Comparison of ENCODE assay signal across 8 mouse cellular contexts in genomic region chr13:59769296-59770163, GRCm38 (mm10). TPM values are rescaled to one million over a fixed set of nuclear protein-coding genes. Genes with fewer than 3 reads are reported as not detected.
DNase-seq lines count a peak whose midpoint lies in the region; ATAC-seq and TF ChIP-seq lines count a peak whose summit lies in the region.

Isca1 (minus strand) TSS chr13:59769810.

- peak; percentile 82 for ATAC-seq in G1E (ENCODE audit: extremely low read depth, insufficient number of reproducible peaks, low FRiP score, poor library complexity, severe bottlenecking)
- peak; percentile 96 for ATAC-seq in forebrain, postnatal 0 days
- peak; percentile 96 for ATAC-seq in lung, embryonic 15.5 days (ENCODE audit: borderline replicate concordance, extremely low read depth, low FRiP score, low TSS enrichment)

- H3K36me3 ChIP-seq in G1E (replicated peaks): peaks cover 60% of the 10 kb centered on the region
- peaks cover 8% of the 10 kb centered on the region for H3K36me3 ChIP-seq in forebrain, postnatal 0 days (ENCODE audit: insufficient read depth)
- peaks cover 16% of the 10 kb centered on the region for H3K36me3 ChIP-seq in lung, embryonic 15.5 days

- H3K4me3 ChIP-seq in G1E (ENCODE audit: low read depth, low read length): peak within 1 kb of the TSS; percentile 94
- peak within 1 kb of the TSS; percentile 83 for H3K4me3 ChIP-seq in forebrain, postnatal 0 days (ENCODE audit: low read depth, low read length)
- H3K4me3 ChIP-seq in lung, embryonic 15.5 days: peak within 1 kb of the TSS; percentile 81

- TF ChIP-seq CTCF in G1E (IDR thresholded peaks at IDR 0.05; ENCODE audit: low read depth, low read length): no peak
- TF ChIP-seq CTCF in forebrain, postnatal 0 days (IDR thresholded peaks at IDR 0.05; ENCODE audit: low read depth): peak; percentile 33; the same call in 1 of the 2 replicates

- peak within 1 kb of the TSS; percentile 75 for H3K4me2 ChIP-seq in forebrain, postnatal 0 days (ENCODE audit: low read depth)
- peak within 1 kb of the TSS; percentile 79 for H3K4me2 ChIP-seq in lung, embryonic 15.5 days

- no peaks in the 10 kb centered on the region for H3K27me3 ChIP-seq in G1E (ENCODE audit: insufficient read depth, low read length)
- no peaks in the 10 kb centered on the region for H3K27me3 ChIP-seq in forebrain, postnatal 0 days (ENCODE audit: insufficient read depth, low read length)
- no peaks in the 10 kb centered on the region for H3K27me3 ChIP-seq in lung, embryonic 15.5 days

- peaks cover 66% of the 10 kb centered on the region for H3K4me1 ChIP-seq in G1E (ENCODE audit: insufficient read depth, low read depth, low read length)
- peaks cover 19% of the 10 kb centered on the region for H3K4me1 ChIP-seq in forebrain, postnatal 0 days (ENCODE audit: insufficient read depth)
- peaks cover 44% of the 10 kb centered on the region for H3K4me1 ChIP-seq in lung, embryonic 15.5 days

- no peaks in the 10 kb centered on the region for H3K9me3 ChIP-seq in G1E (replicated peaks)
- no peaks in the 10 kb centered on the region for H3K9me3 ChIP-seq in forebrain, postnatal 0 days (ENCODE audit: low read length)
- no peaks in the 10 kb centered on the region for H3K9me3 ChIP-seq in lung, embryonic 15.5 days

- H3K9ac ChIP-seq in forebrain, postnatal 0 days: peak within 1 kb of the TSS; percentile 70
- peak within 1 kb of the TSS; percentile 73 for H3K9ac ChIP-seq in lung, embryonic 15.5 days

- DNase-seq in G1E (ENCODE audit: low spot score): peak; percentile 93
- peak; percentile 99 to 100 for DNase-seq in cerebellum, adult 18-20 months
- DNase-seq in forebrain, postnatal 0 days: peak; percentile 99
- peak; percentile 100 for DNase-seq in heart, postnatal 4 days
- peak; percentile 98 to 100 for DNase-seq in layer of hippocampus, adult 8-10 months (ENCODE audit: low spot score in 2 of 2)
- peak; percentile 97 for DNase-seq in ovary, adult 18-20 months (ENCODE audit: low spot score)
- peak; percentile 99 for DNase-seq in thymus, postnatal 0 days (ENCODE audit: low spot score)

- peak within 1 kb of the TSS; percentile 91 for H3K27ac ChIP-seq in forebrain, postnatal 0 days (ENCODE audit: low read depth, low read length)
- H3K27ac ChIP-seq in lung, embryonic 15.5 days: peak within 1 kb of the TSS; percentile 97

- under 1% methylated on average over 87 of the region's 91 CpGs for WGBS in forebrain, postnatal 0 days
- under 1% methylated on average over 89 of the region's 91 CpGs for whole genome bisulfite sequencing in lung, embryonic 15.5 days

RNA-seq across cellular contexts. Expression of gene Isca1, which starts in this region (rescaled TPM):
- total RNA-seq in G1E (2014; fragmentation: Nextera tagmentation): 242 and 309 TPM in 2 replicates
- total RNA-seq in G1E (2017): 75.9 and 85.8 TPM in 2 replicates
- polyA plus RNA-seq in G1E (2012): 57.0 and 69.2 TPM in 2 replicates
- 77.2 and 87.8 TPM in 2 replicates for total RNA-seq in forebrain, postnatal 0 days (2014; rRNA removed)
- polyA plus RNA-seq in forebrain, postnatal 0 days (2015; fragmentation: Nextera tagmentation; extraction: Ambion mirVana): 154 and 168 TPM in 2 replicates
- total RNA-seq in heart, postnatal 4 days (2021): 100 to 1,000 TPM; 158 to 168 TPM
- total RNA-seq in layer of hippocampus, adult 8-10 months (2022): 100 to 1,000 TPM; 127 to 147 (median 136) TPM
- polyA plus RNA-seq in lung, embryonic 15.5 days (2015; fragmentation: Nextera tagmentation; extraction: Ambion mirVana): 123 and 140 TPM in 2 replicates
- 68.9 and 73.8 TPM in 2 replicates for polyA plus RNA-seq in thymus, postnatal 0 days (2015; fragmentation: Nextera tagmentation; extraction: Ambion mirVana)

Comparison
In these comparisons a context has a peak if more than half of its experiments do, and no peak if none do; other contexts are left out.
1. Peak in every context shown above with its lines: DNase-seq, ATAC-seq, H3K4me3 ChIP-seq and H3K27ac ChIP-seq.